Mouse (Mus musculus) liver, postnatal 0 days (tissue): ENCODE results near the gene Rad51ap2.

Experiments used
- CTCF ChIP-seq: sonication (generic); IDR thresholded peaks from 2 replicates; pipeline ENCODE4 v1.5.1; 2016; ENCODE audit warnings: antibody characterized with exemption, low read depth
- EP300 ChIP-seq: IDR thresholded peaks from 2 replicates; pipeline ENCODE4 v1.6.1; 2016; ENCODE audit warnings: antibody characterized with exemption, low read depth, mild to moderate bottlenecking

DNA sequence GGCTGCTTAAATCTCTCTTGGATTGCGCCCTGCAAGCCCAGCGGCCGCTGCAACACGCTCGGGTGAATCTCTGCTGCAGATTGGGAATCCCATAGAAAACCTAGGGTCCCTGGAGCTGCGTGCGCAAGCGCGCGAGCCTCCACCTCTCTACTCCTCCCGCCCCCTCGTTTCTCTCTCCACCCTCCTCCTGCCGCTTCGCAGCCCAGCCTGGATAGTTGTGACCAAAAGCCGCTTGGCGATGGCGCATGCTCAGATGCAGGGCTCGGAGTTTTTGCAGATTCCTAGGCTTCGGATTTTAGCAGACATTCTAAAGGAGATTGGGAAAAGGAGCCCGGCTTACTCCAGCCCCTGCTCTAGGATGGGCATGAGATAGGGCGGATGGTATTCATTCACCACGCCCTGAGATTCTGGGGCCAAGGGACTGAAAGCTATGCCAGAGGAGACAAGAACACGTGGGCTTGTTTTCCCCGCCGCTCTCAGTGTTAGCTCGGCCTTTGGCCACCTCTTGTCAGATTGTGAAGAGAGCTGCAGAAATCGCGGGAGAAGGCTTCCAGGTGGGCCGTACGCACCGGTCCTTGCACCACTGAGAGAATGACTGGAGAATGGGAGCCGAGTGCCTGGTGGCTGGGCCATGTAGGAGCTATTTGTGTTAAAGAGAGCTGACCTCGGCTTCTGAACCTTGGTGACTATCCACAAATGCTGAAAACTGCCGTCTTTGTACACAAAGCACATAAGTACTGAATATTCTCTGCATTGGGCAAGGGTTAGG, 19.2 kb upstream of the Rad51ap2 start, which contains the start of gene Vsnl1:
- no peak for TF ChIP-seq CTCF
- TF ChIP-seq EP300: no peak
